Mouse (Mus musculus): Measurements from ENCODE around the gene Fat4. TPM values are rescaled to one million over a fixed set of nuclear protein-coding genes. Genes with fewer than 3 reads are reported as not detected.

Gene Fat4
- polyA plus RNA-seq, 1 experiment: 0.57 TPM

DNA sequence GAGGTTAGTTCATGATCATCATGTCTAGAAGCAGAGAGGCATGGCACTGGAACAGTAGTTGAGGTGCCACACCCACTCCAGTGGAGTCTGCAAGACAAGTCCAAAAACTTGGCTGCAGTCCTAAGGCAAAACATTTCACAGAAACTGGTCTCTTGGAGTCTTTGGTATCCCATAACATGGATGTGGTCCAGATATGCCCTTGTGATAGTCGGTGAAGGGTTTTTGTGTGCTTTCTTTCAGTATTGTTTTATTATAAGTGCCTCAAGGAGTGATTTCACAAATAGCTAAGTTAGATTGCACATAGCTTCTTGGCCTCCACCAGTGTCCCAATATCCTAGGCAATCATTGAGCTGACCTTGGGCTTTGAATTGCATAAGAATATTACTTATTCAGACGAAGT, 15.4 kb upstream of the Fat4 start:
- WGBS: 73% methylated on average over 2 of the region's 2 CpGs
- TF ChIP-seq POLR2A (IDR thresholded peaks at IDR 0.05; ENCODE audit: borderline replicate concordance, control insufficient read depth, low read depth, low read length): no peak
- no peak for TF ChIP-seq CTCF (IDR thresholded peaks at IDR 0.05; ENCODE audit: control insufficient read depth, insufficient read depth, low read length)
- Histone ChIP-seq H3K4me3 (replicated peaks; ENCODE audit: control insufficient read depth, low read depth, low read length) (no peak overlapping the region), H3K27ac (ENCODE audit: control insufficient read depth, insufficient read depth, low read depth, low read length, poor library complexity) (no peak overlapping the region), H3K4me1 (ENCODE audit: control insufficient read depth, insufficient read depth, low read length) (no peaks in the 10 kb centered on the region)

DNA sequence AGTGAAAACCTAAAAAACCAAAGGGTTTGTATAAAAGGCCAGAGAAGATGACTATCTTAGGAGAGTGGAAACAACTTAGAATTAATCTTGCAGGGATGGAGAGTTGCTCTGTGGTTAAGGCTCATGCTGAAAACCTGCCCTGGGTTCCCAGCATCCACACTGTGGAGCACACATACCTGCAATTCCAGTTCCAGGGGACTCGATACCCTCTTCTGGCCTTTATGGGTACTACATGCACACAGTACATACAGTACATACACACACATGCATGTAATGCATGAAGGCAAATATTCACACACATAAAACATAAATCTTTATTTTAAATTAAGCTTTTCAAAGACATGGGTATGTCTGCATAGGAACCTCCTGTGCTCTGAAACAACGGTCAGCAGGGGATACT, 10.9 kb upstream of the Fat4 start:
- 81% methylated on average over 2 of the region's 2 CpGs for WGBS
- Histone ChIP-seq H3K27ac (ENCODE audit: control insufficient read depth, insufficient read depth, low read depth, low read length, poor library complexity) (no peak overlapping the region), H3K4me1 (ENCODE audit: control insufficient read depth, insufficient read depth, low read length) (no peaks in the 10 kb centered on the region; the same call in 1 of the 2 replicates), H3K4me3 (replicated peaks; ENCODE audit: control insufficient read depth, low read depth, low read length) (no peak overlapping the region)
- no peak for TF ChIP-seq CTCF (IDR thresholded peaks at IDR 0.05; ENCODE audit: control insufficient read depth, insufficient read depth, low read length)
- no peak for TF ChIP-seq POLR2A (IDR thresholded peaks at IDR 0.05; ENCODE audit: borderline replicate concordance, control insufficient read depth, low read depth, low read length)

DNA sequence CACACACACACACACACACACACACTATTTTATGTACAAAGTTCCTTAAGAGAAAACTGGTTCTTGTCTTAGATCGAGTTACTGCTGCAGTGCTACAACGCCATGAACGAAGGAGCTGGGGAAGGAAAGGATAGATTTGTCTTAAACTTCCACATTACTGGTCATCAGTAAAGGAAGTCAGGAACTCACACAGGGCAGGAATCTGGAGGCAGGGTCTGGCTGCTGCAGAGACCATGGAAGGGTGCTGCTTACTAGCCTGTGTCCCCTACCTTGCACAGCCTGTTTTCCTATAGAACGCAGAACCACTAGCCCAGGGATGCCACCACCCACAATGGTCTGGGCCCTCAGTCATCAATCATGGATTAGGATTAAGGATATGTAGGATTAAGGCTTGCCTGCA, 10.0 kb upstream of the Fat4 start:
- H3K4me1 ChIP-seq (ENCODE audit: control insufficient read depth, insufficient read depth, low read length): no peaks in the 10 kb centered on the region; the same call in 1 of the 2 replicates
- 83% methylated on average over 4 of the region's 4 CpGs for WGBS
- no peak for TF ChIP-seq POLR2A (IDR thresholded peaks at IDR 0.05; ENCODE audit: borderline replicate concordance, control insufficient read depth, low read depth, low read length)
- TF ChIP-seq CTCF (IDR thresholded peaks at IDR 0.05; ENCODE audit: control insufficient read depth, insufficient read depth, low read length): no peak
- no peak overlapping the region for H3K4me3 ChIP-seq (replicated peaks; ENCODE audit: control insufficient read depth, low read depth, low read length)
- H3K27ac ChIP-seq (ENCODE audit: control insufficient read depth, insufficient read depth, low read depth, low read length, poor library complexity): no peak overlapping the region

DNA sequence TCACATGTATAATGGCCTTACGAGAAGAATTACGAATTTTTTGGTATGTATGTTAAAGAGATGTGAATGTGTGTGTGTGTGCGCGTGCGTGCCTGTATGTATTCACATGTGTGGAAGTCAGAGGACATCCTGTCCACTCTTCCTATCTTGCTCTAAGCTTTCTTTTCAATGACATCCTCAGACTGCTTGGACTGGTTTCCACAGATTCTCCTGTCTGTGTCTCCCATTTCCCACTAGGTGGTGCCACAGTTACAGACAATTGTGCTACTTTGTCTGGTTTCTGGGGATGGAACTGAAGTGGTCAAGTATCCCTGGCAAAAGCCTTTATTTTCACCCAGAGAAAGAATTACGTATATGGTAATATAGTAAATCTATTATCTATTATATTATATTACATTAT, 4.0 kb upstream of the Fat4 start:
- TF ChIP-seq POLR2A (IDR thresholded peaks at IDR 0.05; ENCODE audit: borderline replicate concordance, control insufficient read depth, low read depth, low read length) (no peak), CTCF (IDR thresholded peaks at IDR 0.05; ENCODE audit: control insufficient read depth, insufficient read depth, low read length) (no peak)
- H3K4me3 ChIP-seq (replicated peaks; ENCODE audit: control insufficient read depth, low read depth, low read length): no peak overlapping the region
- no peak overlapping the region for H3K27ac ChIP-seq (ENCODE audit: control insufficient read depth, insufficient read depth, low read depth, low read length, poor library complexity)
- no peaks in the 10 kb centered on the region for H3K4me1 ChIP-seq (ENCODE audit: control insufficient read depth, insufficient read depth, low read length)
- WGBS: 55% methylated on average over 6 of the region's 6 CpGs

DNA sequence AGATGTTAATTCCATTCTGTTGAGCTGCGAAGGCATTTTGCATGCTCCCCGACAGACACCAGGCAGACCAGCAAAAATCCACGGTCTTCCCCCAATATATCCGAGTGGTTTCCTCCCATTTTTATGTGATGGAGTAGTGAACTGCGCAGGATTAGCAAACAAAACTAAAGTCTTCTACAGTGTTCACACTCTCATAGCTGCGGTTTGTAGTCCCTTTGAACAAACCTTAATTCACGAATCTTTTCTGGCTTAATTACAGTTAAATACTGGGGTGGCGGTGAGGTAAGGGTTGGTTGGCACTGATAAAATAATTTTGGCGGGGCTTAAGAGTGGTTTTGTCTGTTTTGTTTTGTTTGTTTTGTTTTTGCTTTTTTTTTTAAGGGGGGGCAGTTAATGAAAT, 3.1 kb upstream of the Fat4 start:
- Histone ChIP-seq H3K4me1 (ENCODE audit: control insufficient read depth, insufficient read depth, low read length) (no peaks in the 10 kb centered on the region), H3K4me3 (replicated peaks; ENCODE audit: control insufficient read depth, low read depth, low read length) (no peak overlapping the region), H3K27ac (ENCODE audit: control insufficient read depth, insufficient read depth, low read depth, low read length, poor library complexity) (no peak overlapping the region)
- TF ChIP-seq POLR2A (IDR thresholded peaks at IDR 0.05; ENCODE audit: borderline replicate concordance, control insufficient read depth, low read depth, low read length) (no peak), CTCF (IDR thresholded peaks at IDR 0.05; ENCODE audit: control insufficient read depth, insufficient read depth, low read length) (no peak)
- 45% methylated on average over 9 of the region's 9 CpGs for WGBS

DNA sequence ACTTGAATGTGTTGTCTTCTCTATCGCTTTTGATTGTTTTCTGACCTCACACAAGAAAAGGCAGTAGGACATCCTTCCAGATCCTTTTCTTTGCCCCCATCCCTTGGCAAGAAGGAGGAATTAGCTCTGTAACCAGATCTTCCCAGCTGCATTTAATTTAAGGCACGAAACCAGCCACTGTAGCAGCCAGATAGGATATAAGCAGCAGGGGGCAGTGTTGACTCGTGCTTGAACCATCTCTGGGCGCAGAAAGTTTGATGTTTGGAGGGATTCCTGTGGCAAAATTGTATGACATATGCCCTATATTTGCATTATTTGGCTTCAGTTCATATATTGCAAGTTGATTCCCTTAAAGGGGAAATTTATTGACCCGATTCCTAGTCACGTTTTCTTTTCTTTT, 2.5 kb upstream of the Fat4 start:
- H3K4me3 ChIP-seq (replicated peaks; ENCODE audit: control insufficient read depth, low read depth, low read length): no peak overlapping the region
- no peaks in the 10 kb centered on the region for H3K4me1 ChIP-seq (ENCODE audit: control insufficient read depth, insufficient read depth, low read length)
- WGBS: under 1% methylated on average over 6 of the region's 6 CpGs
- H3K27ac ChIP-seq (ENCODE audit: control insufficient read depth, insufficient read depth, low read depth, low read length, poor library complexity): no peak overlapping the region
- TF ChIP-seq POLR2A (IDR thresholded peaks at IDR 0.05; ENCODE audit: borderline replicate concordance, control insufficient read depth, low read depth, low read length): no peak
- TF ChIP-seq CTCF (IDR thresholded peaks at IDR 0.05; ENCODE audit: control insufficient read depth, insufficient read depth, low read length): peak; percentile 50

DNA sequence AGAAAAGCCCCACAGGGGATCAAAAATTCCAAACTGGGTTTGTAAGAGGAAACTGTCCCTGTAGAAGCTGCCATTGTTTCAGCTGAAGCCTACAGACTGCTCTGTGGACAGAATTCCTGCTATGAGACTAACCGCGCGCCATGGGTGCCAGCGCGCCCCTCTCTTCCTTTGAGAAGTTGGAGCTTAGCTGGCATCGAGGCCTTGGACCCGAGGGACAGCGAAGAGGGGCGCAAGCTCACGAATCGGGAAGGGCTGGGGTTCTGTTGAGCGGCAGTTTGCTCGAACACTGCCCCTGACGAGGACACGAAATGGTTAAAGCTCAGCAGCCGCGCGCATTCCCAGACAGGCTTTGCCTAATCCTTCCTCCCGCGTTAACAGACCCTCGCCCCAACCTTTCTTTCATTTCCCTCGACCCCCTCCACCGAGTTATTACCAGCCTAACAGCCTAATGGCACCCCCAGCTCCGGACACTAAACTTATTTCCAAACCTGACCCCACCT, 1.8 kb upstream of the Fat4 start:
- WGBS: under 1% methylated on average over 24 of the region's 24 CpGs
- Histone ChIP-seq H3K4me3 (replicated peaks; ENCODE audit: control insufficient read depth, low read depth, low read length) (peak overlapping the region; percentile 45), H3K27ac (ENCODE audit: control insufficient read depth, insufficient read depth, low read depth, low read length, poor library complexity) (no peak overlapping the region; the same call in 1 of the 2 replicates), H3K4me1 (ENCODE audit: control insufficient read depth, insufficient read depth, low read length) (no peaks in the 10 kb centered on the region)
- TF ChIP-seq POLR2A (IDR thresholded peaks at IDR 0.05; ENCODE audit: borderline replicate concordance, control insufficient read depth, low read depth, low read length) (no peak), CTCF (IDR thresholded peaks at IDR 0.05; ENCODE audit: control insufficient read depth, insufficient read depth, low read length) (no peak)

DNA sequence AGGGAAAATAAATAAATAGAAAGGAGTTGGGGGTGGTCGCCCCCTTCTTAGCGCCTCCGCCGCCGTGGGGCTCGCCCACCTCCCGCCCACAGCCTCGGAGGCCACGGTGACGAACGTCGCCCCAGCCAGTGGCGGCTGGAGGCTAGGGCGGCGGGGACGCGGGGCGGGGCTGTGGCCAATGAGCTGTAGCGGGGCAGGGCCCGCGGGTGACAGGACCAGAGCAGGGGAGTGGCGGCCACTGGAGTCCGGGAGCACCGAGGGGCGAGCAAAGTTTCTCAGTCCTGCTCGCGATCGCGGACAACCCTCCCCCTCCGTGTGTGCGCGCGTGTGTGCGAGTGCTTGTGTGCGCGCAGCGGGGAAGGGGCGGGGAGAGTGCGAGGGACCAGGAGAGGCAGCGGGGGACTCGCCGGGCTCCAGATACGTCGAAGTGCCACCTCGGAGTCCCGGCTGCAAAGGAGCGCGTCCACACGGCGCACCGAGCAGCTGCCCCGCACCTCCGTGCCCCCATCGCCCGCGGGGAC, 1.2 kb upstream of the Fat4 start:
- under 1% methylated on average over 56 of the region's 56 CpGs for WGBS
- H3K27ac ChIP-seq (ENCODE audit: control insufficient read depth, insufficient read depth, low read depth, low read length, poor library complexity): no peak overlapping the region
- no peaks in the 10 kb centered on the region for H3K4me1 ChIP-seq (ENCODE audit: control insufficient read depth, insufficient read depth, low read length)
- peak overlapping the region; percentile 45 for H3K4me3 ChIP-seq (replicated peaks; ENCODE audit: control insufficient read depth, low read depth, low read length)
- TF ChIP-seq CTCF (IDR thresholded peaks at IDR 0.05; ENCODE audit: control insufficient read depth, insufficient read depth, low read length) (no peak), POLR2A (IDR thresholded peaks at IDR 0.05; ENCODE audit: borderline replicate concordance, control insufficient read depth, low read depth, low read length) (no peak)
